Mouse (Mus musculus) stomach, adult 2 months (tissue): ENCODE results near the gene Gm28374. TPM values are rescaled to one million over a fixed set of nuclear protein-coding genes. Genes with fewer than 3 reads are reported as not detected.

ENCODE experiments used
- polyA plus RNA-seq: library from polyadenylated mRNA; depleted of rRNA; stranded (reverse); fragments of >200 nt; gene quantifications from 2 replicates; pipeline ENCODE4 v1.2.3, GENCODE M21; 2012; rRNA removed

Gene Gm28374
- 0.10 and 0.34 TPM in 2 replicates for polyA plus RNA-seq

DNA sequence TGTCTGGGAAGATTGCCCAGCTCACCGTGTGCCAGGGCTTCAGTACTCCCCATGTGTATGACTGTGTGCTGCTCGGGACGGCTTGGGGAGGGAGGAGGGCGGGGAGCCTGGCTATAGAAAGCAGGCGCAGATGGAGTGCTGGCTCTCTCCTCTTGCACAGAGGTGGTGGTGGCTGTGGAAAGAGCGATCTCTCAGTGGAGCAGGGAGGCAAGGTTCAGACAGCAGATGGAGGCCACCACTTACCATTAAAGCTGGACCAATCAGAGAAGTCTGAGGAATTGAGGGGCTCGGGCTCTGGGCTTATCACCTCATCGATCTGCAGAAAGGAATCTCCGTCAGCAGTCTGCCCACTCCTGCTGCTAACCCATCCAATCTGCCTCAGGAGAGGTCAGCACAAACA lies at the start of gene Gm28374:
Gene Gm28374 (minus strand): TSS at position 101 of the 400 bp plus-strand sequence.

DNA sequence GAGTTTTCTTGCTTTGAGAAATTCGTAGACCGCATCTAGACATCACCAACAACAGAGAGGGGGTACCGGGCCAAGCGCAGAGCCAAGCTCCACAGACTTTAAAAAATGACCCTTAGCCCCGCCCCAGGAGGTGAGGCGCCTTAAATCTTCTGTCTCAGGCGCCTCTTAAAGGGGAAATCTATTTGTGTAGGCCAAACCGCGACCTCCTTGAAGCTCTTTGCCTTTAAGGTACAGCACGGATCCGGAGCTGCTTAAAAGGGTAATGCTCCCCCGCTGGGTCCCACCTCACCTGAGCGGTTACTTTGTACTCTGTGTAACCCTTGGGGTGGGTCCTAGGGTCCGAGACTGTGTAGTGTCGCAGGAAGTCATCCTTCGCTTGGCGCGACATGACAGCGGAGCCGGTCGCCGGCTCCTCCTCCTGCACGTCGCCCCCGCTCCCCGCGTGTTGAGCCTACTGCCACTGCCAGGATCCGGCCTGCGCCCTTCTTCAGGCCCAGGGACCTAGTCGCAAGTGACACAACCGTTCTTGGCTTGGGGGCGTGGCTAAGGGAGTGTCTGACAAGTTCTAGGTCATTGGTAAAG lies 45.8 kb upstream of the Gm28374 start, which contains the start of gene Snx15:
Gene Snx15 (minus strand): TSS at position 545 of the 582 bp plus-strand sequence.

GRCm38 (mm10) chr19:6117986-6118676 lies 36.1 kb upstream of the Gm28374 start, which contains the start of gene Sac3d1:
Sac3d1 (minus strand) TSS chr19:6118650.

GRCm38 (mm10) chr19:6105586-6105985 lies 23.5 kb upstream of the Gm28374 start, which contains the start of gene Naaladl1:
Naaladl1 (plus strand) TSS chr19:6105782.

GRCm38 (mm10) chr19:6094119-6094518 lies 12.1 kb upstream of the Gm28374 start, which contains the start of gene AC131692.1:
AC131692.1 (plus strand) TSS chr19:6094419.

GRCm38 (mm10) chr19:6084478-6085248 lies 2.6 kb upstream of the Gm28374 start, which contains the start of the genes Zfpl1 and Cdca5:
Zfpl1 (minus strand) TSS chr19:6084956.
Cdca5 (plus strand) TSS chr19:6084983.

DNA sequence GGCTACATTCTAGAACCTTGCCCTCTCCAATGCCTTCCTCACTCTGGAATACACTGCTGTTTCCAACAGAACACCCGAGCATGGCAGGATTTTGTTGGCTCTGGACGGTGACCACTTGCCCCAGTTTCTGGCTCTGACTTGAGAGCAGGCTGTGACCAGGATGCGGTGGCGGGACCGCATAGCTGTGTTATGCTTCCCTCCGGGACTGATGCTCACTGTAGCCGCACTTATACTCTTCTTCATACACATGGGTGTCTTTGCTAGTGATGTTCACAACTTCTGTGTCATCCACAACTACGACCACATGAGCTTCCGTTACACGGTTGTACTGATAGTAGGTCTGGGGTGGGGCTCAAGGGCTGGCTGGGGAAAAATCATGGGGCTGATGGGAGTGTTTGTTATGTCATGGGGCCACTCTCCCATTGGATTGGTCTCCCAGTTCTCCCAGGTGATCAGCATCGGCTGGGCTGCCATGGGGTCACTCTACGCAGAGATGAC lies 2.0 kb downstream of the Gm28374 start, which contains the start of gene Tmem262:
Gene Tmem262 (plus strand): TSS at position 51 of the 498 bp plus-strand sequence.

DNA sequence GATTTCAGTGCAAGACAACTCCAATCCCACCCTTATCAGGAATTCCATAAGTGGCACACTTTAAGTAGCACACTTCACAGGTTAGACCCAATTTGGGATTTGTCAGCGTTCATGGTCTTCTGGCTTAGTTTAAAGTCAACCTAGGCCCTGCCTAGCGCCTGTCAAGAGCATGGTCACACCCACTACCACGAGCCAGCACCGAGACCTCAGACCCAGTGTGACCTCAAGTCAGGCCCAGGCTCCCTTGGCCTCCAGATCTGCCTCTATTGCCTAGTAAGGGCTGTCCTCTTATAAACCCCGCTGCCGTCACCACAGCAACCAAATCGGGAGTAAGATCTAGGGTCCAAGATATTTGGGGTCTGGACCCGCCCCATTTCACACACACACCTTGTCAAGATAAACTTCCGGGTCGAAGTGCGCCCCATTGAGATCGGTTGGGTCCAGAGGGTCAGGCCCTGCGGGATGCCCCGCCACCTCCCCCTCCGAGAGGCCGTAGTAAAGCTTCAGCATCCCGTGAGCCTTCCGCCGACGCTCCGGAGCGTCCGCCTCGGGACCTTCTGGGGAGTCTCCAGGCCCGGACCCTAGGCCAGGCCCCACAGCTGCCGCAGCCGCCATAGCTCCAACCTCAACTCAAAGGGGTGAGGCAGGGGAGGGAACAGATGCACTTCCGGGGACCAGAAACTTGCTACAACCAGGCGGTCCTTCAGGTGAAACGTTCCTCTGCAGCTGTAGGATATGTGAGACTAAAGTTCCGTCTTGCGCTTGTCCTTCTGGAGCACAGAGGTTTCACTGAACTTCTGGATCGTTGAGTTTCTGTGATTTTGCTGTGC lies 5.3 kb downstream of the Gm28374 start, which contains the start of gene Vps51:
Gene Vps51 (minus strand): TSS at position 668 of the 830 bp plus-strand sequence.

GRCm38 (mm10) chr19:6067724-6068415 lies 14.2 kb downstream of the Gm28374 start, which contains the start of gene Tm7sf2:
Tm7sf2 (minus strand) TSS chr19:6068373.

DNA sequence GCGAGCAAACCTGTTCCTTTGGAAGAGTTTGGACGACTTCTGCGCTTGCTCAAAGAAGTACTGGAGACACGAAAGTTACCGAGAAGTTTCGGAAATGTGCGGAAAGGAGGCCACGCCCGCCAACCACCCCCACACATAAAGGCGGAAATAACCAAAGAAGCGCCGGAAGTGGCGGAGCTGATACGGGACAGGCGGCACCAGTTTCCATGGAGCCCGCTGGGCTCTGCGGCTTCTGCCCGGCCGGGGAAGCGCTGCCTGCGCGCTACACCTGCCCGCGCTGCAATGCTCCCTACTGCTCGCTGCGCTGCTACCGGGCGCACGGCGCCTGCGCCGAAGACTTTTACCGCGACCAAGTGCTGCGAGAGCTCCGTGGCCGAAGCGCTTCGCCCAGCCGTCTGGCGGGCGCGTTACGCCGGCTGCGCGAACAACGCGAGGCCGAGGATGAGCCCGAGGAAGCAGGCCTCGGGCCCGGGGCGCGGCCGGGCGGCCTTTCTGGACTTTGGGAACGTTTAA lies 21.0 kb downstream of the Gm28374 start, which contains the start of gene Znhit2:
Gene Znhit2 (plus strand): TSS at position 172 of the 513 bp plus-strand sequence.

GRCm38 (mm10) chr19:6057313-6058096 lies 24.6 kb downstream of the Gm28374 start, which contains the start of the genes Mrpl49 and Fau:
Mrpl49 (minus strand) TSS chr19:6057785.
Fau (plus strand) TSS chr19:6057844.

DNA sequence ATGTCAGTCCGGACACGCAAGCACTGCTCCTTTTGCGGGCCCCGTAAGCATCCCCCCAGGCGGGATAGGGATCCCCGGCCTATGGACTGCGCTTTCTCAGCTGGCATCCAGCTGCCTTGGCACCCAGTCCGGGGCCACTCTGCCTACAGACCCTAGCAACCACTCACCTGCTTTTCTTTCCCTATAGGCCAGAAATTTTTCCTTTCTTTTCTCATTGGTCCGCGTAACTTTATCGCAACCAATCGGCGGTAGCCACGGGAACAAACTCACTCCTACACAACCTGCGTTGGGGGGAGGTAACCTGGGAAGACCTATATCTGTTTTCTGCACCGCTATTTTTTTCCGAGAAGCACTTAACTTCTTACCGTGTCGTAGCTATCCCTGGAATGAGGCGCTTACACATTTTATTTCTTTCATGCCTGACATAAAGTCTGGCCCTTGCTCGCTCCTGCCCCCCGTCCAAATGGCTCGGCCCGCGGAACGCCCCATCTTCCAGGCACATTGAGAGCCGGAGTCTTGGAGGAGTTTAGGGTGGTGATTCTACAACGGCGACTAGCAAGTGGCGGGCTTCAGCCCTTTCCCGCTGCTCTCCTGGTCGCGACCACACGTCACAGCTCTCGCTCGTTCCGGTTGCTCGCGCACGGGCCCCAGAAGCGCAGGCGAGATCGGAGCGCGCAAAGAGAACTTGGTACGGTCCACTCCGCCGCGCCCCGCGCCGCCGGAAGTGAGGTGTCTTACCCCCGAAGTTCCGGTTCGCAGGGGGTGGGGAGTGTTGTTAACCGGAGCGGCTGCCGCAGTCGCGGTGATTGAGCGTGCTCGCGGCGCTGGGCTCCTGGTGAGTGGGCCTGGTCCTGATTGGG lies 35.5 kb downstream of the Gm28374 start, which contains the start of gene Syvn1:
Gene Syvn1 (plus strand): TSS at position 283 of the 860 bp plus-strand sequence.

Other genes with a start within 250 kb of the Gm28374 start
- gene Frmd8, start 207.0 kb downstream of the Gm28374 start, polyA plus RNA-seq = 9.3 and 10.0 TPM in 2 replicates
- 9.7 and 9.8 TPM in 2 replicates for gene Slc25a45, start 204.4 kb downstream of the Gm28374 start, polyA plus RNA-seq
- gene Tigd3, start 188.1 kb downstream of the Gm28374 start, polyA plus RNA-seq = 0.19 and 0.25 TPM in 2 replicates
- 29.4 and 29.7 TPM in 2 replicates for gene Dpf2, start 169.2 kb downstream of the Gm28374 start, polyA plus RNA-seq
- 7.8 and 8.0 TPM in 2 replicates for gene Cdc42ep2, start 157.4 kb downstream of the Gm28374 start, polyA plus RNA-seq
- 14.8 and 18.1 TPM in 2 replicates for gene Pola2, start 118.1 kb downstream of the Gm28374 start, polyA plus RNA-seq
- not detected in 2 replicates for gene Slc22a20, start 96.1 kb downstream of the Gm28374 start, polyA plus RNA-seq
- gene Capn1, start 66.4 kb downstream of the Gm28374 start, polyA plus RNA-seq = 37.4 and 43.7 TPM in 2 replicates
- 45.0 and 47.3 TPM in 2 replicates for gene Syvn1, start 35.7 kb downstream of the Gm28374 start, polyA plus RNA-seq
- gene Mrpl49, start 24.5 kb downstream of the Gm28374 start, polyA plus RNA-seq = 5.1 and 5.2 TPM in 2 replicates
- gene Fau, start 24.4 kb downstream of the Gm28374 start, polyA plus RNA-seq = 722 and 1,119 TPM in 2 replicates
- 37.3 and 60.7 TPM in 2 replicates for gene Znhit2, start 21.1 kb downstream of the Gm28374 start, polyA plus RNA-seq
- gene Tm7sf2, start 13.9 kb downstream of the Gm28374 start, polyA plus RNA-seq = 43.1 and 48.4 TPM in 2 replicates
- 34.6 and 34.9 TPM in 2 replicates for gene Vps51, start 5.0 kb downstream of the Gm28374 start, polyA plus RNA-seq
- gene Tmem262, start 2.2 kb downstream of the Gm28374 start, polyA plus RNA-seq = not detected in 2 replicates
- gene Zfpl1, start 2.7 kb upstream of the Gm28374 start, polyA plus RNA-seq = 64.7 and 68.1 TPM in 2 replicates
- gene Cdca5, start 2.7 kb upstream of the Gm28374 start, polyA plus RNA-seq = 0.80 and 1.0 TPM in 2 replicates
- gene AC131692.1, start 12.2 kb upstream of the Gm28374 start, polyA plus RNA-seq = not detected in 2 replicates
- gene Naaladl1, start 23.5 kb upstream of the Gm28374 start, polyA plus RNA-seq = 0.19 and 0.30 TPM in 2 replicates
- 24.7 and 40.8 TPM in 2 replicates for gene Sac3d1, start 36.4 kb upstream of the Gm28374 start, polyA plus RNA-seq
- 32.0 and 40.7 TPM in 2 replicates for gene Snx15, start 46.0 kb upstream of the Gm28374 start, polyA plus RNA-seq
- gene Batf2, start 58.7 kb upstream of the Gm28374 start, polyA plus RNA-seq = 7.1 and 7.8 TPM in 2 replicates
- 90.1 and 115 TPM in 2 replicates for gene Arl2, start 59.3 kb upstream of the Gm28374 start, polyA plus RNA-seq
- not detected in 2 replicates for gene Majin, start 102.1 kb upstream of the Gm28374 start, polyA plus RNA-seq
- gene Gpha2, start 144.1 kb upstream of the Gm28374 start, polyA plus RNA-seq = 0.50 and 1.0 TPM in 2 replicates
- 47.1 and 114 TPM in 2 replicates for gene Ppp2r5b, start 153.6 kb upstream of the Gm28374 start, polyA plus RNA-seq
- gene Atg2a, start 159.4 kb upstream of the Gm28374 start, polyA plus RNA-seq = 48.8 and 62.8 TPM in 2 replicates
- 152 and 233 TPM in 2 replicates for gene Ehd1, start 194.5 kb upstream of the Gm28374 start, polyA plus RNA-seq
- gene Cdc42bpg, start 224.2 kb upstream of the Gm28374 start, polyA plus RNA-seq = 28.3 and 31.9 TPM in 2 replicates